In the genomic region with DNA sequence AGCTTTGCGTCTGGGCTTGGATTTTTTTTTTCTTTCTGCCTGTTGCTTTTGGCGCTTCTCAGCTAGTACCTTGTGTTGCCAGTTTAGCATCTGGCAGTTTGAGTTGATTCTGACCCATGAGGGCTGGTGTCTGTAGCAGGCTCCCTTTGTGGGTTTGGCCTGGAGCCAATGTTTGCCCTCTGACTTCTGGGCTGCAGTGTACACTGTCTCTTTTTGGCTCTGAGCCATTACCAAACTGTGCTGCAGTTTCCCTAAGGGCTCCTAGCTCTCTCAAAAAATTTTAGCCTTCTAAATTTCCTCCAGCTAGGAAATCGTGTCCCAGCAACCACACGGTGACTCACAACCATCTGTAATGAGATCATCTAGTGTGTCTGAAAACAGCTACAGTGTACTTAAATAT, we compare ENCODE assay signal across 8 mouse cellular contexts. TPM values are rescaled to one million over a fixed set of nuclear protein-coding genes. Genes with fewer than 3 reads are reported as not detected.
DNase-seq lines count a peak whose midpoint lies in the region; ATAC-seq and TF ChIP-seq lines count a peak whose summit lies in the region.

No protein-coding gene starts in this region.

- TF ChIP-seq CTCF in heart, adult 2 months (IDR thresholded peaks at IDR 0.05), result no peak

- TF ChIP-seq EP300 in heart, adult 2 months (IDR thresholded peaks at IDR 0.05; ENCODE audit: insufficient read depth, low read depth, low read length), result no peak

- no peak overlapping the region for H3K4me3 ChIP-seq in limb, embryonic 11.5 days (ENCODE audit: low read depth, low read length)
- H3K4me3 ChIP-seq in limb, embryonic 10.5 days, result no peak overlapping the region
- no peak overlapping the region for H3K4me3 ChIP-seq in heart, adult 2 months
- H3K4me3 ChIP-seq in liver, embryonic 12.5 days, result no peak overlapping the region
- no peak overlapping the region for H3K4me3 ChIP-seq in neural tube, embryonic 13.5 days

- intact Hi-C loops in heart, adult 2 months (cut with DNase I), result no loop called here

- no peaks in the 10 kb centered on the region for H3K79me2 ChIP-seq in heart, adult 2 months (replicated peaks; ENCODE audit: control insufficient read depth, insufficient read depth, low read length)

- no peak overlapping the region for H3K4me2 ChIP-seq in limb, embryonic 11.5 days (ENCODE audit: low read depth, severe bottlenecking)
- H3K4me2 ChIP-seq in liver, embryonic 12.5 days, result no peak overlapping the region
- H3K4me2 ChIP-seq in neural tube, embryonic 13.5 days, result no peak overlapping the region

- no peaks in the 10 kb centered on the region for H3K36me3 ChIP-seq in limb, embryonic 11.5 days (ENCODE audit: control insufficient read depth, insufficient read depth, low read length)
- no peaks in the 10 kb centered on the region for H3K36me3 ChIP-seq in limb, embryonic 10.5 days
- no peaks in the 10 kb centered on the region for H3K36me3 ChIP-seq in heart, adult 2 months (ENCODE audit: control insufficient read depth, insufficient read depth, low read length)
- H3K36me3 ChIP-seq in liver, embryonic 12.5 days, result no peaks in the 10 kb centered on the region
- H3K36me3 ChIP-seq in neural tube, embryonic 13.5 days, result no peaks in the 10 kb centered on the region

- no peak for TF ChIP-seq POLR2A in heart, adult 2 months (IDR thresholded peaks at IDR 0.05; ENCODE audit: insufficient read depth, low read depth, low read length)

- H3K9ac ChIP-seq in limb, embryonic 11.5 days (ENCODE audit: low read length), result no peak overlapping the region
- H3K9ac ChIP-seq in heart, adult 2 months (ENCODE audit: low read depth, low read length), result no peak overlapping the region
- H3K9ac ChIP-seq in liver, embryonic 12.5 days, result no peak overlapping the region
- no peak overlapping the region for H3K9ac ChIP-seq in neural tube, embryonic 13.5 days

- no peaks in the 10 kb centered on the region for H3K9me3 ChIP-seq in limb, embryonic 11.5 days (ENCODE audit: control insufficient read depth, low read length)
- no peaks in the 10 kb centered on the region for H3K9me3 ChIP-seq in limb, embryonic 10.5 days (replicated peaks)
- H3K9me3 ChIP-seq in liver, embryonic 12.5 days (replicated peaks), result no peaks in the 10 kb centered on the region
- no peaks in the 10 kb centered on the region for H3K9me3 ChIP-seq in neural tube, embryonic 13.5 days

- H3K27ac ChIP-seq in limb, embryonic 11.5 days (replicated peaks; ENCODE audit: low read depth, low read length), result no peak overlapping the region
- H3K27ac ChIP-seq in limb, embryonic 10.5 days, result no peak overlapping the region
- no peak overlapping the region for H3K27ac ChIP-seq in heart, adult 2 months
- H3K27ac ChIP-seq in liver, embryonic 12.5 days, result no peak overlapping the region
- H3K27ac ChIP-seq in neural tube, embryonic 13.5 days (replicated peaks), result no peak overlapping the region

- H3K4me1 ChIP-seq in limb, embryonic 11.5 days (ENCODE audit: control insufficient read depth, insufficient read depth, low read length), result no peaks in the 10 kb centered on the region
- no peaks in the 10 kb centered on the region for H3K4me1 ChIP-seq in limb, embryonic 10.5 days
- no peaks in the 10 kb centered on the region for H3K4me1 ChIP-seq in heart, adult 2 months (ENCODE audit: control insufficient read depth, insufficient read depth, low read length)
- H3K4me1 ChIP-seq in liver, embryonic 12.5 days, result no peaks in the 10 kb centered on the region
- peaks cover 5% of the 10 kb centered on the region for H3K4me1 ChIP-seq in neural tube, embryonic 13.5 days (replicated peaks)

- DNase-seq in limb, embryonic 11.5 days (ENCODE audit: low spot score), result peak; percentile 23
- DNase-seq in limb, embryonic 10.5 days (ENCODE audit: low spot score), result no peak
- peak; percentile 27 for DNase-seq in embryo, embryonic 11.5 days (ENCODE audit: low read depth, low spot score)
- DNase-seq in heart, adult 2 months, result peak; percentile 34 to 54
- peak; percentile 53 to 68 for DNase-seq in kidney, postnatal 25 days
- DNase-seq in urinary bladder, postnatal 10 days (ENCODE audit: low spot score), result peak; percentile 11

- no peaks in the 10 kb centered on the region for H3K27me3 ChIP-seq in limb, embryonic 11.5 days (ENCODE audit: control insufficient read depth, insufficient read depth, low read length)
- H3K27me3 ChIP-seq in limb, embryonic 10.5 days (ENCODE audit: low read depth, poor library complexity, severe bottlenecking), result no peaks in the 10 kb centered on the region
- H3K27me3 ChIP-seq in heart, adult 2 months (ENCODE audit: control insufficient read depth, insufficient read depth, low read length), result no peaks in the 10 kb centered on the region
- H3K27me3 ChIP-seq in liver, embryonic 12.5 days (replicated peaks), result no peaks in the 10 kb centered on the region
- H3K27me3 ChIP-seq in neural tube, embryonic 13.5 days, result no peaks in the 10 kb centered on the region

- 64% methylated on average over 4 of the region's 4 CpGs for WGBS in limb, embryonic 11.5 days
- WGBS in limb, embryonic 10.5 days, result 82% methylated on average over 4 of the region's 4 CpGs
- WGBS in heart, adult 2 months, result 23% methylated on average over 4 of the region's 4 CpGs
- 66% methylated on average over 4 of the region's 4 CpGs for WGBS in liver, embryonic 12.5 days (ENCODE audit: insufficient replicate concordance)
- 33% methylated on average over 4 of the region's 4 CpGs for WGBS in neural tube, embryonic 13.5 days

- 0 out of 2 replicates have a peak, but pooled peaks have one; percentile 68 for ATAC-seq in limb, embryonic 11.5 days (ENCODE audit: insufficient number of reproducible peaks, low FRiP score, low TSS enrichment, low read depth)
- ATAC-seq in liver, embryonic 12.5 days, result peak; percentile 62; the same call in 1 of the 2 replicates
- ATAC-seq in neural tube, embryonic 13.5 days (ENCODE audit: low read depth), result peak; percentile 95

RNA-seq across cellular contexts. Expression of a gene that starts 50.1 kb away (rescaled TPM):
- polyA plus RNA-seq in limb, embryonic 11.5 days (2014; fragmentation: Nextera tagmentation; extraction: Ambion mirVana), result 17.2 and 18.9 TPM in 2 replicates
- 18.7 and 18.8 TPM in 2 replicates for polyA plus RNA-seq in limb, embryonic 10.5 days (2016; fragmentation: Nextera tagmentation; extraction: Ambion mirVana)
- 10 to 100 TPM; 21.5 to 24.6 TPM for total RNA-seq in heart, adult 2 months (2021)
- polyA plus RNA-seq in heart, adult 2 months (2012; rRNA removed), result 20.3 and 38.6 TPM in 2 replicates
- polyA plus RNA-seq in liver, embryonic 12.5 days (2016; fragmentation: Nextera tagmentation; extraction: Ambion mirVana), result 8.7 and 9.1 TPM in 2 replicates
- 18.0 and 18.5 TPM in 2 replicates for polyA plus RNA-seq in neural tube, embryonic 13.5 days (2015; fragmentation: Nextera tagmentation; extraction: Ambion mirVana)
